Mouse (Mus musculus) bone marrow macrophage, adult 2 months (primary cell): ENCODE data around the gene Gm49395.

Experiments used
- CTCF ChIP-seq: IDR thresholded peaks from 2 replicates; pipeline ENCODE4 v1.5.1; 2012; ENCODE audit warnings: low read depth, mild to moderate bottlenecking, low read length, moderate library complexity
- POLR2A ChIP-seq: IDR thresholded peaks from 2 replicates; pipeline ENCODE4 v1.6.1; 2012; ENCODE audit warnings: mild to moderate bottlenecking, low read depth, low read length, borderline replicate concordance

- no peak for TF ChIP-seq CTCF
- TF ChIP-seq POLR2A = no peak
Observed at GRCm38 (mm10) chr13:115035387-115035786, 66.3 kb downstream of the Gm49395 start.
